Mouse (Mus musculus): Measurements from ENCODE around the gene Gm10160.

GRCm38 (mm10) chr7:81847777-81848176, 7.8 kb downstream of the Gm10160 start:
- TF ChIP-seq POLR2A (IDR thresholded peaks at IDR 0.05; ENCODE audit: borderline replicate concordance, low read depth, low read length), result no peak
- TF ChIP-seq CTCF (IDR thresholded peaks at IDR 0.05; ENCODE audit: low read depth, low read length), result no peak
